Comparison of ENCODE assay signal across 20 mouse cellular contexts in genomic region chr16:57456003-57456402, GRCm38 (mm10).
DNase-seq lines count a peak whose midpoint lies in the region; ATAC-seq and TF ChIP-seq lines count a peak whose summit lies in the region.
"Had no signal": no experiment of that assay in that cellular context is flagged by ENCODE, and none has a peak within 500 bp of the region (broad histone marks: within the 10 kb centered on the region; RNA-seq: fewer than 3 reads in every experiment).

No protein-coding gene starts in this region.

- H3K4me1 ChIP-seq in forebrain, embryonic 10.5 days, result peaks cover 15% of the 10 kb centered on the region
- 0 out of 2 replicates have a peak, but pooled peaks cover 2% of the 10 kb centered on the region for H3K4me1 ChIP-seq in forebrain, embryonic 14.5 days (ENCODE audit: control insufficient read depth, insufficient read depth, low read length)
- H3K4me1 ChIP-seq in heart, embryonic 10.5 days, result peaks cover 5% of the 10 kb centered on the region; the same call in 1 of the 2 replicates
- peaks cover 6% of the 10 kb centered on the region; the same call in 1 of the 2 replicates for H3K4me1 ChIP-seq in spleen, adult 2 months (ENCODE audit: control insufficient read depth, insufficient read depth, insufficient read length)
- H3K4me1 ChIP-seq: forebrain, embryonic 12.5 days had no signal

- H3K9me3 ChIP-seq in forebrain, embryonic 10.5 days, result no peaks in the 10 kb centered on the region
- no peaks in the 10 kb centered on the region for H3K9me3 ChIP-seq in forebrain, embryonic 14.5 days (replicated peaks; ENCODE audit: control insufficient read depth, low read length)
- no peaks in the 10 kb centered on the region for H3K9me3 ChIP-seq in heart, embryonic 10.5 days
- H3K9me3 ChIP-seq: forebrain, embryonic 12.5 days; forebrain, embryonic 15.5 days had no signal

- WGBS in forebrain, embryonic 10.5 days, result 50% methylated on average over 2 of the region's 2 CpGs
- 41% methylated on average over 2 of the region's 2 CpGs for WGBS in forebrain, embryonic 14.5 days
- 67% methylated on average over 2 of the region's 2 CpGs for WGBS in heart, embryonic 10.5 days
- WGBS in spleen, adult 2 months, result 69% methylated on average over 2 of the region's 2 CpGs

- TF ChIP-seq CTCF in spleen, adult 2 months (IDR thresholded peaks at IDR 0.05; ENCODE audit: extremely low read depth, insufficient read depth, insufficient read length, insufficient replicate concordance), result no peak

- H3K4me2 ChIP-seq in forebrain, embryonic 14.5 days (ENCODE audit: low read length), result no peak overlapping the region
- H3K4me2 ChIP-seq: forebrain, embryonic 12.5 days; forebrain, embryonic 15.5 days had no signal

- TF ChIP-seq POLR2A in spleen, adult 2 months (IDR thresholded peaks at IDR 0.05; ENCODE audit: low read depth, low read length), result no peak

- H3K27ac ChIP-seq in forebrain, embryonic 10.5 days, result 0 out of 2 replicates have a peak overlapping the region, but pooled peaks have one; percentile 30
- no peak overlapping the region for H3K27ac ChIP-seq in forebrain, embryonic 14.5 days (ENCODE audit: low read depth, low read length)
- H3K27ac ChIP-seq in heart, embryonic 10.5 days, result no peak overlapping the region
- peak overlapping the region; percentile 4; the same call in 1 of the 2 replicates for H3K27ac ChIP-seq in spleen, adult 2 months (ENCODE audit: insufficient read depth, low read length)
- H3K27ac ChIP-seq: forebrain, embryonic 12.5 days; forebrain, embryonic 15.5 days had no signal

- no peak overlapping the region for H3K9ac ChIP-seq in forebrain, embryonic 14.5 days (ENCODE audit: low read length)
- H3K9ac ChIP-seq: forebrain, embryonic 12.5 days; forebrain, embryonic 15.5 days; forebrain, postnatal 0 days had no signal

- ATAC-seq in forebrain, embryonic 14.5 days, result no peak
- peak; percentile 16; the same call in 1 of the 2 replicates for ATAC-seq in monocyte, adult 5-6 weeks (replicated peaks; ENCODE audit: insufficient number of reproducible peaks, low FRiP score, low TSS enrichment, poor library complexity, severe bottlenecking)
- ATAC-seq: activated CD4-positive, CD25-positive, alpha-beta regulatory T cell, adult 4 months; forebrain, embryonic 15.5 days; forebrain, postnatal 0 days had no signal

- no peak overlapping the region for H3K4me3 ChIP-seq in forebrain, embryonic 10.5 days
- H3K4me3 ChIP-seq in forebrain, embryonic 14.5 days (ENCODE audit: low read depth, low read length), result no peak overlapping the region
- H3K4me3 ChIP-seq in heart, embryonic 10.5 days, result no peak overlapping the region
- no peak overlapping the region for H3K4me3 ChIP-seq in spleen, adult 2 months (ENCODE audit: extremely low read depth, insufficient read depth, insufficient read length)
- H3K4me3 ChIP-seq: forebrain, embryonic 12.5 days; forebrain, embryonic 15.5 days had no signal

- H3K27me3 ChIP-seq in forebrain, embryonic 10.5 days (ENCODE audit: poor library complexity, severe bottlenecking), result no peaks in the 10 kb centered on the region
- no peaks in the 10 kb centered on the region for H3K27me3 ChIP-seq in forebrain, embryonic 14.5 days (replicated peaks; ENCODE audit: control insufficient read depth, insufficient read depth, low read length)
- H3K27me3 ChIP-seq in heart, embryonic 10.5 days (ENCODE audit: insufficient read depth, poor library complexity, severe bottlenecking), result no peaks in the 10 kb centered on the region
- H3K27me3 ChIP-seq in spleen, adult 2 months (ENCODE audit: control insufficient read depth, insufficient read depth, low read length), result no peaks in the 10 kb centered on the region
- H3K27me3 ChIP-seq: forebrain, embryonic 12.5 days; forebrain, embryonic 15.5 days had no signal

- DNase-seq in forebrain, embryonic 10.5 days (ENCODE audit: extremely low spot score, low spot score), result no peak
- DNase-seq in forebrain, embryonic 14.5 days (ENCODE audit: low spot score), result no peak
- DNase-seq in heart, adult 11 months, result peak; percentile 27
- no peak for DNase-seq in heart, embryonic 10.5 days (ENCODE audit: low spot score)
- no peak for DNase-seq in spleen, adult 2 months (ENCODE audit: low read depth in 1 of 2, low spot score in 2 of 2)
- no peak for DNase-seq in spleen, postnatal 4 days (ENCODE audit: low spot score in 2 of 2)
- no peak for DNase-seq in retina, postnatal 1 day
- DNase-seq: adrenal gland, adult 8-10 months; adrenal gland, postnatal 14 days; adrenal gland, postnatal 36 days; cerebellum, adult 11-12 months; cerebellum, adult 2 months; cerebellum, adult 9-10 months; cerebellum, postnatal 10 days; cerebellum, postnatal 25 days; forebrain, postnatal 0 days had no signal

- H3K36me3 ChIP-seq in forebrain, embryonic 10.5 days (replicated peaks), result no peaks in the 10 kb centered on the region
- no peaks in the 10 kb centered on the region for H3K36me3 ChIP-seq in forebrain, embryonic 14.5 days (ENCODE audit: control insufficient read depth, insufficient read depth, low read length)
- no peaks in the 10 kb centered on the region for H3K36me3 ChIP-seq in heart, embryonic 10.5 days
- no peaks in the 10 kb centered on the region for H3K36me3 ChIP-seq in spleen, adult 2 months (ENCODE audit: control insufficient read depth, insufficient read depth, low read length)
- H3K36me3 ChIP-seq: forebrain, embryonic 12.5 days; forebrain, embryonic 15.5 days had no signal

Comparison
In these comparisons a context has a peak if more than half of its experiments do, and no peak if none do; other contexts are left out.
1. H3K27ac ChIP-seq: peak in forebrain, embryonic 10.5 days (single experiment) and spleen, adult 2 months (single experiment); none in forebrain, embryonic 14.5 days (single experiment) and heart, embryonic 10.5 days (single experiment).